Mouse (Mus musculus) myocyte (in vitro differentiated cells): Measurements from ENCODE around the gene Meis1. TPM values are rescaled to one million over a fixed set of nuclear protein-coding genes. Genes with fewer than 3 reads are reported as not detected.

Source experiments
- H3K27me3 ChIP-seq: one replicate; pipeline ENCODE4 v1.6.1; 2011; ENCODE audit not compliant: control insufficient read depth, insufficient read depth, insufficient read length
- H3K36me3 ChIP-seq: one replicate; pipeline ENCODE4 v1.6.1; 2011; ENCODE audit not compliant: control insufficient read depth, insufficient read depth
- H3K4me2 ChIP-seq: one replicate; pipeline ENCODE4 v1.6.1; 2011; ENCODE audit warnings: low read depth, control low read depth
- H3K4me3 ChIP-seq: one replicate; pipeline ENCODE4 v1.5.1; 2011; ENCODE audit warnings: mild to moderate bottlenecking, control low read depth, moderate library complexity
- H3K79me2 ChIP-seq: one replicate; pipeline ENCODE4 v1.6.1; 2011; ENCODE audit not compliant: control insufficient read depth, insufficient read depth
- H3ac ChIP-seq: one replicate; pipeline ENCODE4 v1.6.1; 2011; ENCODE audit not compliant: control insufficient read depth, insufficient read length
- CEBPB ChIP-seq: IDR thresholded peaks from 2 replicates; pipeline ENCODE4 v1.6.1; 2011; ENCODE audit warnings: mild to moderate bottlenecking, moderate library complexity; ENCODE audit not compliant: poor library complexity, insufficient read depth, severe bottlenecking
- E2F4 ChIP-seq: IDR thresholded peaks from one replicate; pipeline ENCODE4 v1.6.1; 2011; ENCODE audit warnings: mild to moderate bottlenecking, control low read depth, moderate library complexity; ENCODE audit not compliant: insufficient read depth
- MAX ChIP-seq: IDR thresholded peaks from one replicate; pipeline ENCODE4 v1.6.1; 2011; ENCODE audit warnings: low read depth, mild to moderate bottlenecking, control low read depth
- MYOD1 ChIP-seq, 3 experiments: IDR thresholded peaks; one replicate each; pipeline ENCODE4 v1.6.1; 2011; ENCODE audit warnings: control low read depth in 2 of 3, low read depth in 2 of 3, mild to moderate bottlenecking in 2 of 3, moderate library complexity in 1 of 3; ENCODE audit not compliant: insufficient read length in 2 of 3, control insufficient read depth in 1 of 3
- MYOG ChIP-seq, 3 experiments: IDR thresholded peaks; one replicate each; pipeline ENCODE4 v1.6.1; 2011; ENCODE audit warnings: control low read depth in 2 of 3, low read depth in 2 of 3, mild to moderate bottlenecking in 2 of 3; ENCODE audit not compliant: insufficient read length in 2 of 3, control insufficient read depth in 1 of 3, insufficient read depth in 1 of 3
- POLR2A ChIP-seq: IDR thresholded peaks from one replicate; pipeline ENCODE4 v1.6.1; 2011; ENCODE audit warnings: low read depth, mild to moderate bottlenecking, control low read depth, moderate library complexity; ENCODE audit not compliant: insufficient read length
- POLR2AphosphoS2 ChIP-seq: IDR thresholded peaks from one replicate; pipeline ENCODE4 v1.6.1; 2011; ENCODE audit warnings: low read depth, control low read depth; ENCODE audit not compliant: insufficient read length
- REST ChIP-seq: IDR thresholded peaks from one replicate; pipeline ENCODE4 v1.6.1; 2011; ENCODE audit warnings: mild to moderate bottlenecking, control low read depth, moderate library complexity; ENCODE audit not compliant: insufficient read depth, insufficient read length
- SRF ChIP-seq: IDR thresholded peaks from one replicate; pipeline ENCODE4 v1.6.1; 2011; ENCODE audit warnings: low read depth; ENCODE audit not compliant: control insufficient read depth, insufficient read length
- TCF12 ChIP-seq: IDR thresholded peaks from one replicate; pipeline ENCODE4 v1.6.1; 2011; ENCODE audit warnings: mild to moderate bottlenecking, control low read depth; ENCODE audit not compliant: poor library complexity, insufficient read depth, severe bottlenecking
- TCF3 ChIP-seq: IDR thresholded peaks from one replicate; pipeline ENCODE4 v1.6.1; 2011; ENCODE audit warnings: low read depth, control low read depth; ENCODE audit not compliant: insufficient read length
- USF1 ChIP-seq: IDR thresholded peaks from one replicate; pipeline ENCODE4 v1.6.1; 2011; ENCODE audit warnings: low read depth, mild to moderate bottlenecking, control low read depth, moderate library complexity
- polyA plus RNA-seq: library from polyadenylated mRNA; unstranded; fragments of >200 nt; fragmentation: generic; extraction: Trizol; gene quantifications from one replicate; pipeline ENCODE4 v1.2.1, GENCODE M21; 2012; ENCODE audit warnings: missing spikeins

Gene Meis1
- polyA plus RNA-seq, 1 experiment: 7.1 TPM

- peaks cover 4% of the 10 kb centered on the region for H3K79me2 ChIP-seq
- TF ChIP-seq POLR2AphosphoS2: no peak
- no peak for TF ChIP-seq REST
- TF ChIP-seq SRF: no peak
- no peak for TF ChIP-seq E2F4
- TF ChIP-seq MAX: no peak
- no peak for TF ChIP-seq MYOD1 (IDR thresholded peaks at IDR 0.05; ENCODE audit: control insufficient read depth in 1 of 3, insufficient read length in 2 of 3, low read depth in 2 of 3)
- TF ChIP-seq CEBPB: no peak
- no peak for TF ChIP-seq USF1
- TF ChIP-seq TCF12: no peak
- no peak for TF ChIP-seq MYOG (IDR thresholded peaks at IDR 0.05; ENCODE audit: control insufficient read depth in 1 of 3, insufficient read depth in 1 of 3, insufficient read length in 2 of 3, low read depth in 2 of 3)
- no peak for TF ChIP-seq TCF3
- no peak for TF ChIP-seq POLR2A
- no peak overlapping the region for H3K4me3 ChIP-seq
- no peak overlapping the region for H3K4me2 ChIP-seq
- no peaks in the 10 kb centered on the region for H3K27me3 ChIP-seq
- no peaks in the 10 kb centered on the region for H3K36me3 ChIP-seq
- no peak overlapping the region for H3ac ChIP-seq
Measured at GRCm38 (mm10) chr11:18969920-18970336, 48.9 kb downstream of the Meis1 start.

- TF ChIP-seq USF1 (no peak), MYOG (IDR thresholded peaks at IDR 0.05; ENCODE audit: control insufficient read depth in 1 of 3, insufficient read depth in 1 of 3, insufficient read length in 2 of 3, low read depth in 2 of 3) (no peak), SRF (no peak), MAX (no peak), TCF12 (no peak), E2F4 (no peak), TCF3 (no peak), MYOD1 (IDR thresholded peaks at IDR 0.05; ENCODE audit: control insufficient read depth in 1 of 3, insufficient read length in 2 of 3, low read depth in 2 of 3) (no peak), CEBPB (no peak), POLR2A (no peak), POLR2AphosphoS2 (no peak), REST (no peak)
- Histone ChIP-seq H3K27me3 (no peaks in the 10 kb centered on the region), H3K4me2 (no peak overlapping the region), H3K36me3 (no peaks in the 10 kb centered on the region), H3ac (no peak overlapping the region), H3K79me2 (peaks cover 12% of the 10 kb centered on the region), H3K4me3 (no peak overlapping the region)
Measured at GRCm38 (mm10) chr11:18964418-18964817, 54.4 kb downstream of the Meis1 start.

GRCm38 (mm10) chr11:18963202-18964136, 55.3 kb downstream of the Meis1 start:
- Histone ChIP-seq H3ac (no peak overlapping the region), H3K4me3 (no peak overlapping the region), H3K4me2 (peak overlapping the region; percentile 7), H3K36me3 (no peaks in the 10 kb centered on the region), H3K79me2 (peaks cover 12% of the 10 kb centered on the region), H3K27me3 (no peaks in the 10 kb centered on the region)
- peak in 2 of 3 experiments; percentile 78 to 86 for TF ChIP-seq MYOD1 (IDR thresholded peaks at IDR 0.05; ENCODE audit: control insufficient read depth in 1 of 3, insufficient read length in 2 of 3, low read depth in 2 of 3)
- no peak for TF ChIP-seq SRF
- peak in 2 of 3 experiments; percentile 23 to 62 for TF ChIP-seq MYOG (IDR thresholded peaks at IDR 0.05; ENCODE audit: control insufficient read depth in 1 of 3, insufficient read depth in 1 of 3, insufficient read length in 2 of 3, low read depth in 2 of 3)
- peak; percentile 15 for TF ChIP-seq TCF12
- TF ChIP-seq REST: no peak

- Histone ChIP-seq H3K27me3 (no peaks in the 10 kb centered on the region), H3K36me3 (no peaks in the 10 kb centered on the region), H3K79me2 (peaks cover 12% of the 10 kb centered on the region), H3K4me2 (no peak overlapping the region), H3K4me3 (no peak overlapping the region), H3ac (no peak overlapping the region)
- TF ChIP-seq MAX: no peak
- no peak for TF ChIP-seq TCF3
Measured at GRCm38 (mm10) chr11:18959465-18959864, 59.3 kb downstream of the Meis1 start.
